Comparison of ENCODE assay signal across 36 mouse cellular contexts in the genomic region with DNA sequence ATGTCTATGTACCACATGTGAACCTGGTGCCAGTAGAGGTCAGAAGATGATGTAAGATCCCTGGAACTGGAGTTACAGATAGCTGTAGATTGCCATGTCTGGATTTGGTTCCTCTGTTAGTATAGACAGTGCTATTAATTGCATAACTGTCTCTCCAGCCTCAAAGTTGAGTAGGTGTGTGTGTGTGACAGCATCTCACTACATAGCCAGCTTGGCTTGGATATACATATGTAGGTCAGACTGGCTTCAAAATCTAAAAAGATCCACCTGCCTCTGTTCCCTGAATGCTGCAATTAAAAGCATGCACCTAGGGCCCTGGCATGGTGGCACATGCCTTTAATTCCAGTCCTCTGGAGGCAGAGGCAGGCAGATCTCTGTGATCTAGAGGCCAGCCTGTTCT. TPM values are rescaled to one million over a fixed set of nuclear protein-coding genes. Genes with fewer than 3 reads are reported as not detected.
"Had no signal": no experiment of that assay in that cellular context is flagged by ENCODE, and none has a peak within 500 bp of the region (broad histone marks: within the 10 kb centered on the region; RNA-seq: fewer than 3 reads in every experiment).

No protein-coding gene starts in this region.

- H3K36me3 ChIP-seq: heart, embryonic 12.5 days; hindbrain, embryonic 10.5 days; hindbrain, embryonic 12.5 days; intestine, embryonic 15.5 days; limb, embryonic 10.5 days; limb, embryonic 12.5 days; liver, embryonic 12.5 days had no signal

- ATAC-seq: hindbrain, embryonic 16.5 days; inflammation-experienced regulatory T-cells, adult 6 months; intestine, embryonic 15.5 days; intestine, postnatal 0 days; liver, embryonic 12.5 days had no signal

- H3K27ac ChIP-seq: heart, adult 2 months; hindbrain, embryonic 10.5 days; hindbrain, embryonic 12.5 days; hindbrain, embryonic 14.5 days; intestine, embryonic 15.5 days; layer of hippocampus, adult 2 months; left cerebral cortex, adult 2 months; limb, embryonic 10.5 days; limb, embryonic 12.5 days; liver, embryonic 12.5 days; liver, embryonic 14.5 days had no signal

- H3K9me3 ChIP-seq: intestine, embryonic 15.5 days; limb, embryonic 10.5 days; liver, embryonic 12.5 days had no signal

- H3K4me3 ChIP-seq: heart, adult 2 months; heart, embryonic 12.5 days; hindbrain, embryonic 10.5 days; hindbrain, embryonic 12.5 days; intestine, embryonic 15.5 days; layer of hippocampus, adult 2 months; left cerebral cortex, adult 2 months; limb, embryonic 10.5 days; limb, embryonic 12.5 days; liver, embryonic 12.5 days had no signal

- H3K4me1 ChIP-seq: heart, embryonic 12.5 days; hindbrain, embryonic 10.5 days; hindbrain, embryonic 12.5 days; intestine, embryonic 15.5 days; limb, embryonic 10.5 days; limb, embryonic 12.5 days; liver, embryonic 12.5 days had no signal

- DNase-seq: gastrocnemius, postnatal 14 days; gastrocnemius, postnatal 36 days; heart, adult 2 months; heart, postnatal 10 days; heart, postnatal 4 days; kidney, adult 18-20 months; kidney, adult 8-10 months; kidney, postnatal 10 days; kidney, postnatal 25 days; kidney, postnatal 4 days; liver had no signal

- H3K27me3 ChIP-seq: heart, embryonic 12.5 days; hindbrain, embryonic 12.5 days; intestine, embryonic 15.5 days; limb, embryonic 12.5 days; liver, embryonic 12.5 days had no signal

RNA-seq across cellular contexts. Expression of a gene that starts 4.6 kb away (rescaled TPM):
- total RNA-seq: gastrocnemius, adult 18-20 months; gastrocnemius, adult 8-10 months; gastrocnemius, postnatal 14 days; gastrocnemius, postnatal 36 days; granulocyte monocyte progenitor cell, adult 5-6 weeks; heart, adult 2 months; heart, postnatal 10 days; heart, postnatal 4 days; layer of hippocampus, adult 2 months; layer of hippocampus, postnatal 25 days; left cerebral cortex, postnatal 14 days had no signal
- polyA plus RNA-seq: frontal cortex, adult 2 months; heart, adult 2 months; heart, embryonic 12.5 days; heart, embryonic 14.5 days; heart, embryonic 16.5 days; hindbrain, embryonic 10.5 days; hindbrain, embryonic 12.5 days; hindbrain, embryonic 14.5 days; hindbrain, embryonic 16.5 days; inflammation-experienced regulatory T-cells, adult 6 months; intestine, embryonic 15.5 days; intestine, postnatal 0 days; kidney, embryonic 14.5 days; kidney, embryonic 16.5 days; limb, embryonic 10.5 days; limb, embryonic 12.5 days; limb, embryonic 14.5 days; liver, embryonic 12.5 days had no signal
